Mouse (Mus musculus): ENCODE results near the gene Vmn1r124.
"Not testable (repeated sequence)": the region's sequence is repeated elsewhere in the genome, so short reads cannot be mapped to it uniquely, and the experiment has no call there.

The Vmn1r124 gene

DNA sequence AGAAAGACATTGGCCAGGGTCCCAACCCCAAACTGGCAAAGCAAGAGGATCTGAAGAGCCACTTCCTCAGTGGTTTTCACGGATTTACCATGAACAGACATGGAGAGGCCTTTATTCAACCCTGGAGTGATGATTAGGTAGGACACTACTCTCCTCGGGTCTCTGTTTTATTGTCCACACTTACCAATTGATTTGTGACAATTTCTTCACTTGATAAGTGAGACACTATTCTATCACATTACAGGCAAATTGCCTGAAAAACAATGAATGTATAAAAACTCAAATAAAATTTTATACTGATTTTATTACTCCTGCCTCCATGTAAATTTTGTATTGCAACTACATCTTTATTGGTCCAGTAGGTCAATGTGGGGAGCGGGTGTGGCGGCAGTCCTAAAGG, at the start of gene Vmn1r124:
Gene Vmn1r124 (minus strand): TSS at position 101 of the 400 bp plus-strand sequence.
- not testable (repeated sequence) for DNase-seq

- DNase-seq: not testable (repeated sequence)
These were observed 41.0 kb upstream of the Vmn1r124 start, which contains the start of gene Vmn1r126 for GRCm38 (mm10) chr7:21301367-21301766. Vmn1r126 (minus strand) TSS chr7:21301467.

DNA sequence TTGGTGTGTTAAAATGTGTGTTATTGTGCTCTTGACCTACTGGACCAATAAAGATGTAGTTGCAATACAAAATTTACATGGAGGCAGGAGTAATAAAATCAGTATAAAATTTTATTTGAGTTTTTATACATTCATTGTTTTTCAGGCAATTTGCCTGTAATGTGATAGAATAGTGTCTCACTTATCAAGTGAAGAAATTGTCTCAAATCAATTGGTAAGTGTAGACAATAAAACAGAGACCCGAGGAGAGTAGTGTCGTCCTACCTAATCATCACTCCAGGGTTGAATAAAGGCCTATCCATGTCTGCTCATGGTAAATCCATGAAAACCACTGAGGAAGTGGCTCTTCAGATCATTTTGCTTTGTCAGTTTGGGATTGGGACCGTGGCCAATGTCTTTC, 11.5 kb upstream of the Vmn1r124 start, which contains the start of gene Vmn1r125:
Gene Vmn1r125 (plus strand): TSS at position 301 of the 400 bp plus-strand sequence.
- DNase-seq: not testable (repeated sequence)

Data from thymus, postnatal 36 days (tissue).